Mouse (Mus musculus) MEL (cell line): ENCODE measurements around the gene Josd2.

ENCODE experiments used
- CHD2 ChIP-seq: IDR thresholded peaks from 2 replicates; pipeline ENCODE4 v1.6.1; 2011; ENCODE audit warnings: low read length, improper control_type of control experiment
- CTCF ChIP-seq, 3 experiments: IDR thresholded peaks in 2 of 3; conservative IDR thresholded peaks in 1 of 3; 2 replicates each; pipeline ENCODE4 v1.5.1; 2011 to 2012; ENCODE audit warnings: low read length in 3 of 3, low read depth in 2 of 3, mild to moderate bottlenecking in 2 of 3, improper control_type of control experiment in 1 of 3, inconsistent platforms in 1 of 3, mixed read lengths in 1 of 3, moderate library complexity in 1 of 3; ENCODE audit not compliant: control insufficient read depth in 1 of 3, insufficient read depth in 1 of 3, poor library complexity in 1 of 3, severe bottlenecking in 1 of 3
- EP300 ChIP-seq, 2 experiments: IDR thresholded peaks; 2 replicates each; pipeline ENCODE4 v1.6.1; 2011; ENCODE audit warnings: improper control_type of control experiment in 2 of 2, low read length in 2 of 2, low read depth in 1 of 2, mild to moderate bottlenecking in 1 of 2
- GATA1 ChIP-seq: IDR thresholded peaks from 2 replicates; pipeline ENCODE4 v1.6.1; 2011; ENCODE audit warnings: low read depth, low read length, improper control_type of control experiment
- HCFC1 ChIP-seq: IDR thresholded peaks from 2 replicates; pipeline ENCODE4 v1.6.1; 2012; ENCODE audit warnings: low read depth, mild to moderate bottlenecking, inconsistent platforms, low read length, improper control_type of control experiment, moderate library complexity
- JUND ChIP-seq: IDR thresholded peaks from 2 replicates; pipeline ENCODE4 v1.6.1; 2011; ENCODE audit warnings: low read depth, mild to moderate bottlenecking, improper control_type of control experiment, low read length
- KAT2A ChIP-seq: conservative IDR thresholded peaks from 2 replicates; pipeline ENCODE4 v1.6.1; 2012; ENCODE audit warnings: low read depth, low read length, improper control_type of control experiment, inconsistent platforms
- NRF1 ChIP-seq: IDR thresholded peaks from 2 replicates; pipeline ENCODE4 v1.6.1; 2014; ENCODE audit warnings: low read depth, mild to moderate bottlenecking, inconsistent platforms, low read length, improper control_type of control experiment, moderate library complexity; ENCODE audit not compliant: poor library complexity, insufficient read depth, severe bottlenecking
- POLR2A ChIP-seq, 2 experiments: IDR thresholded peaks; 2 replicates each; pipeline ENCODE4 v1.6.1; 2011 to 2012; ENCODE audit warnings: low read length in 2 of 2, mild to moderate bottlenecking in 2 of 2, control low read depth in 1 of 2, improper control_type of control experiment in 1 of 2, low read depth in 1 of 2, moderate library complexity in 1 of 2; ENCODE audit not compliant: control insufficient read depth in 1 of 2, insufficient read depth in 1 of 2, poor library complexity in 1 of 2
- SIN3A ChIP-seq: IDR thresholded peaks from 2 replicates; pipeline ENCODE4 v1.6.1; 2012; ENCODE audit warnings: low read length, improper control_type of control experiment, inconsistent platforms
- SMC3 ChIP-seq: IDR thresholded peaks from 2 replicates; pipeline ENCODE4 v1.6.1; 2011; ENCODE audit warnings: low read depth, low read length, improper control_type of control experiment
- ZNF384 ChIP-seq: IDR thresholded peaks from 2 replicates; pipeline ENCODE4 v1.6.1; 2012; ENCODE audit warnings: low read depth, mild to moderate bottlenecking, inconsistent platforms, low read length, improper control_type of control experiment

DNA sequence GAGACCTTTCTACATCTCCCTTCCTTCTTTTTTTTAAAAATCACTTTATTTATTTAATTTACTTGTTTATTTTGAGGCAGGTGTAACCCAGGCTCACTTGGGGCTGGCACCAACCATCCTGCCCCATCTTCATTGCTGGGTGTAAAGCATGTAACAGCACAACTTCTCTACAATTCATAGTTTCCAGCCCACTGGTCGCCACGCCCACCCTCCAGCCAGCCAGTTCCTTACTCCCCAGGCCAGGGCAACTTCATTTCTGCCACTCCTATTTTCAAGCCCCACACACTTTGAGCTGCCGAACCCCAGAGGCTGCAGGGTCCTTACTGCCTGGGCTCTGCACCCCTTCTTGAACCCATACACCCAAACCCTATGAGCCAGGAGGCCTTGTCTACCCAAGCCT lies 53.2 kb downstream of the Josd2 start:
- no peak for TF ChIP-seq CTCF (IDR thresholded peaks at IDR 0.05 in 2 of 3, conservative IDR thresholded peaks at IDR 0.05 in 1 of 3; ENCODE audit: control insufficient read depth in 1 of 3, insufficient read depth in 1 of 3, low read depth in 2 of 3, low read length in 3 of 3, poor library complexity in 1 of 3, severe bottlenecking in 1 of 3)
- no peak for TF ChIP-seq HCFC1
- no peak for TF ChIP-seq GATA1
- TF ChIP-seq SIN3A: no peak
- no peak for TF ChIP-seq KAT2A
- TF ChIP-seq NRF1: no peak
- TF ChIP-seq POLR2A (IDR thresholded peaks at IDR 0.05; ENCODE audit: control insufficient read depth in 1 of 2, insufficient read depth in 1 of 2, low read depth in 1 of 2, low read length in 2 of 2, poor library complexity in 1 of 2): no peak
- no peak for TF ChIP-seq JUND
- no peak for TF ChIP-seq ZNF384
- TF ChIP-seq EP300 (IDR thresholded peaks at IDR 0.05; ENCODE audit: low read depth in 1 of 2, low read length in 2 of 2): no peak
- TF ChIP-seq SMC3: no peak
- no peak for TF ChIP-seq CHD2
